ENCODE assay signal across 8 mouse cellular contexts in the genomic region with DNA sequence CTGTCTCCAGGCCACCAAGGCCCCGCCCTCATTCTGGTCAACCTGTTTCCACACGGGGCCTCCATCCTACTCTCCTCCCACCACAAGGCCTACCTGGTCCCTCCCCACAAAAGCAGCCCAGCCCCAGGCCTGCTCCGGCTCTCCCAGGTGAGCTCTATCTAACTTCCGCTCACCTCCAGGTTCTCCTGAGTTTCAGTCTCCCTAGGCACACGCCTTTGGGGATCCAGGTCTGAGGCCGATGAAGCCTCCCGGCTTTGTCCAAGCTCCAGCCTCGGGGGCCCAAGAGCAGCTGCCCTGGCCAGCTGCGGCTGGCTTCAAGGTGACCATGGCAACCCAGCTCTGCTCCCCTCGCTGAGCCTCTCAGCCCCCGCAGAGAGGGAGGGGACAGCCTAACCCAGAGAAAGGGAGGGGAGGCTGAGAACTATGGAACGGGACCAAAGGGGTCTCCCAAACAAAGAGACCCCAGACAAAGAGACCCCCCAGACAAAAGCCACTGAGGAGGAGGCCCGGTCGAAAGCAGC. TPM values are rescaled to one million over a fixed set of nuclear protein-coding genes. Genes with fewer than 3 reads are reported as not detected.
A peak's percentile ranks its signal among the peaks of the same experiment; 100 is the strongest.
DNase-seq lines count a peak whose midpoint lies in the region; ATAC-seq and TF ChIP-seq lines count a peak whose summit lies in the region.

No protein-coding gene starts in this region.

- H3K36me3 ChIP-seq in myocyte (ENCODE audit: control insufficient read depth, insufficient read depth) = no peaks in the 10 kb centered on the region

- no peak for TF ChIP-seq POLR2A in myocyte (IDR thresholded peaks at IDR 0.05; ENCODE audit: insufficient read length, low read depth)

- H3K27me3 ChIP-seq in myocyte (ENCODE audit: control insufficient read depth, insufficient read depth, insufficient read length) = no peaks in the 10 kb centered on the region

- peak overlapping the region; percentile 94 for H3K4me2 ChIP-seq in myocyte (ENCODE audit: low read depth)

- peak; percentile 17 for DNase-seq in CD4-positive, CD25-positive, alpha-beta regulatory T cell, adult 2 months (ENCODE audit: low read depth, low spot score)
- DNase-seq in right cerebral cortex, postnatal 4 days = peak; percentile 37
- no peak for DNase-seq in right cerebral cortex, adult 2 months (ENCODE audit: low spot score in 2 of 2)
- DNase-seq in kidney, adult 9 months = peak; percentile 62
- DNase-seq in frontal cortex, postnatal 14 days (ENCODE audit: low spot score in 2 of 2) = no peak
- no peak for DNase-seq in B cell, adult 2 months

- no peak for ATAC-seq in CD4-positive, CD25-positive, alpha-beta regulatory T cell, adult 4 months

- peak overlapping the region; percentile 52 for H3K4me3 ChIP-seq in myocyte

- H3K79me2 ChIP-seq in myocyte (ENCODE audit: control insufficient read depth, insufficient read depth) = peaks cover 19% of the 10 kb centered on the region

- no peak overlapping the region for H3ac ChIP-seq in myocyte (ENCODE audit: control insufficient read depth, insufficient read length)

TF ChIP-seq in myocyte, 11 proteins besides CTCF, POLR2A, EP300 and RAD21:
- TF ChIP-seq MAX (IDR thresholded peaks at IDR 0.05; ENCODE audit: low read depth) (no peak), POLR2AphosphoS2 (IDR thresholded peaks at IDR 0.05; ENCODE audit: insufficient read length, low read depth) (no peak), CEBPB (IDR thresholded peaks at IDR 0.05; ENCODE audit: insufficient read depth, poor library complexity, severe bottlenecking) (no peak), E2F4 (IDR thresholded peaks at IDR 0.05; ENCODE audit: insufficient read depth) (no peak), MYOD1 (IDR thresholded peaks at IDR 0.05; ENCODE audit: control insufficient read depth in 1 of 3, insufficient read length in 2 of 3, low read depth in 2 of 3) (peak in 2 of 3 experiments; percentile 88 to 89), MYOG (IDR thresholded peaks at IDR 0.05; ENCODE audit: control insufficient read depth in 1 of 3, insufficient read depth in 1 of 3, insufficient read length in 2 of 3, low read depth in 2 of 3) (peak; percentile 28 to 93 (median 90)), TCF3 (IDR thresholded peaks at IDR 0.05; ENCODE audit: insufficient read length, low read depth) (no peak)

RNA-seq across cellular contexts. Expression of a gene that starts 0.6 kb away (rescaled TPM):
- under 1 TPM; 0.65 TPM for polyA plus RNA-seq in CD4-positive, CD25-positive, alpha-beta regulatory T cell, adult 4 months (2017; shearing (Covaris generic))
- 65.6 TPM for polyA plus RNA-seq in myocyte (2012; fragmentation: generic; extraction: Trizol)

RNA-seq across cellular contexts. Expression of a gene that starts 30.3 kb away (rescaled TPM):
- 10 to 100 TPM; 28.3 to 37.7 TPM for polyA plus RNA-seq in CD4-positive, CD25-positive, alpha-beta regulatory T cell, adult 4 months (2017; shearing (Covaris generic))
- 27.4 TPM for polyA plus RNA-seq in myocyte (2012; fragmentation: generic; extraction: Trizol)

RNA-seq across cellular contexts. Expression of a gene that starts 36.4 kb away (rescaled TPM):
- polyA plus RNA-seq in CD4-positive, CD25-positive, alpha-beta regulatory T cell, adult 4 months (2017; shearing (Covaris generic)) = 10 to 100 TPM; 11.1 to 15.2 TPM
- polyA plus RNA-seq in myocyte (2012; fragmentation: generic; extraction: Trizol) = 13.7 TPM

Comparison
In these comparisons a context has a peak if more than half of its experiments do, and no peak if none do; other contexts are left out.
1. DNase-seq: peak in CD4-positive, CD25-positive, alpha-beta regulatory T cell, adult 2 months (single experiment), right cerebral cortex, postnatal 4 days (single experiment) and kidney, adult 9 months (single experiment); none in right cerebral cortex, adult 2 months (0 of 2), frontal cortex, postnatal 14 days (0 of 2) and B cell, adult 2 months (0 of 2).
2. RNA of a gene that starts 0.6 kb away (polyA plus RNA-seq): 65.6 TPM in myocyte (single experiment); 0.65 TPM in CD4-positive, CD25-positive, alpha-beta regulatory T cell, adult 4 months; every median in the first group is over 10 times any median in the second.